Mouse (Mus musculus): ENCODE measurements at regions not wholly inside any gene's neighbourhood (a gene's known extent, or its start where the extent isn't known, plus 50 kb on each side); places are given as distances from the start of the nearest gene placed in this dataset.

DNA sequence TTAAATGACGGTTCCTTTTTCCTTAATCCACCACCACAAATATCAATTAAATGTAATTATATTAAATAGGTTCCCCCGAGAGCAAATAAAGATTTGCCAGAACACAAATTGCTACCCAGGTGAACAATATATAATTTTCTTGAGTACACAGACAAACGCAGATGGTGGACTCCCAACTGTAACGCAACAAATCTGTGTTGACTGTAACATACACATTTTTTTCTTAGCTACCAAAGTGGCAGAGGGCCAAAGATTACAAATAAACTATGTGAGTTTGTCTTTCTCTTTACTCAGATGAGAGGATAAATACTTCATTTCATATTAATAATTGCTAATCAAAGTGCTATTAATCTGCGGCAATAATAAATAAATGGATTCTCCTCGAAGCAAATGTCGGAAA, 228.4 kb upstream of the Sfrp2 start:
- TF ChIP-seq E2F4 (IDR thresholded peaks at IDR 0.05; ENCODE audit: insufficient replicate concordance, low read depth, low read length) (no peak), KAT2A (IDR thresholded peaks at IDR 0.05; ENCODE audit: insufficient replicate concordance, low read length) (no peak), NELFE (IDR thresholded peaks at IDR 0.05; ENCODE audit: low read depth, low read length) (no peak), CTCF (conservative IDR thresholded peaks at IDR 0.05 in 1 of 2, IDR thresholded peaks at IDR 0.05 in 1 of 2; ENCODE audit: low read depth in 2 of 2, low read length in 2 of 2) (no peak), ZNF384 (IDR thresholded peaks at IDR 0.05; ENCODE audit: low read depth, low read length) (no peak), RCOR1 (conservative IDR thresholded peaks at IDR 0.05; ENCODE audit: low read depth, low read length) (no peak), EP300 (IDR thresholded peaks at IDR 0.05; ENCODE audit: low read length) (no peak), MAZ (IDR thresholded peaks at IDR 0.05; ENCODE audit: low read depth, low read length) (no peak), TCF12 (IDR thresholded peaks at IDR 0.05; ENCODE audit: low read depth, low read length) (no peak), SMC3 (IDR thresholded peaks at IDR 0.05; ENCODE audit: low read depth, low read length) (no peak), TBP (conservative IDR thresholded peaks at IDR 0.05; ENCODE audit: low read depth, low read length) (no peak), PAX5 (IDR thresholded peaks at IDR 0.05; ENCODE audit: low read length) (no peak), BHLHE40 (IDR thresholded peaks at IDR 0.05; ENCODE audit: low read depth, low read length) (no peak)

Data from CH12.LX (cell line).